Mouse (Mus musculus) heart, postnatal 0 days (tissue): ENCODE data around the gene Hnrnpul1.

Source experiments
- CTCF ChIP-seq: IDR thresholded peaks from 2 replicates; pipeline ENCODE4 v1.5.1; 2016; ENCODE audit warnings: antibody characterized with exemption, control low read depth, low read depth
- EP300 ChIP-seq: IDR thresholded peaks from 2 replicates; pipeline ENCODE4 v1.6.1; 2016; ENCODE audit warnings: antibody characterized with exemption, low read depth

DNA sequence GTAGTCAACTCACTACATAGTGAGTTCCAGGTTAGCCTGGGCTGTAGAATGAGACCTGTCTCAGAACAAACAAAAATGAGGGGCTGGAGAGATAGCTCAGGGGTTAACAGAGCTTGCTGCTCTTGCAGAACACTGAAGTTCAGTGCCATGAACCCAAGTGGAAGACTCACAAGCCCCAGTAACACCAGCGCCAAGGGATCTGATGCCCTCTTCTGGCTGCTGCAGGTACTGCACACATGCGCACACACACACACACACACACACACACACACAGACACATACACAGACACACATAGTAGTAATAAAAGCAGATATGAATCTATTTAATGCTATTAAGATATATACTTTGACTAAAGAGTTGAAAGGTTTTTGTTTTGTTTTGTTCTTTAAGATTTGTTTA, 44.0 kb upstream of the Hnrnpul1 start:
- TF ChIP-seq CTCF (no peak), EP300 (no peak)
